Mouse (Mus musculus): ENCODE results near the gene Myo15b. TPM values are rescaled to one million over a fixed set of nuclear protein-coding genes. Genes with fewer than 3 reads are reported as not detected.
A peak's percentile ranks its signal among the peaks of the same experiment; 100 is the strongest.

The Myo15b gene
- polyA plus RNA-seq, 2 experiments: 0.29 to 0.42 TPM

DNA sequence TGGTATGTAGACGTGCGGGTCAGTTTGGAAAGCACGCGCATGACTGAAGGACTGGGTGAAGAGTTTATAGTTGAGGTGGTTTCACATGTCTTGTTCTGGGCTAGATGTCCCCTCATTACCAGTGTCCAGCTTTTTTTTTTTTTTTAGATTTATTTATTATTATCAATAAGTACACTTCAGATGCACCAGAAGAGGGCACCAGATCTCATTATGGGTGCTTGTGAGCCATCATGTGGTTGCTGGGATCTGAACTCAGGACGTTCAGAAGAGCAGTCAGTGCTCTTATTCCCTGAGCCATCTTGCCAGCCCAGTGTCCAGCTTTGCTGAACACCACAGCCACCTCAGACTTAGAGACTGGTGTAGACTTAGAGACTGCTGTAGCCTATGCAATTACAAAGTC, 40.9 kb upstream of the Myo15b start:
- Histone ChIP-seq H3K4me1 (replicated peaks; ENCODE audit: control insufficient read depth in 2 of 2, insufficient read depth in 2 of 2, low read length in 1 of 2) (peaks cover 10 to 12% of the 10 kb centered on the region in 2 experiments), H3K9ac (replicated peaks) (no peak overlapping the region), H3K27me3 (ENCODE audit: control insufficient read depth, insufficient read depth, low read length) (no peaks in the 10 kb centered on the region), H3K36me3 (replicated peaks; ENCODE audit: control insufficient read depth, insufficient read depth, low read depth) (no peaks in the 10 kb centered on the region; the same call in 1 of the 2 replicates), H3K27ac (no peak overlapping the region), H3K9me3 (ENCODE audit: control insufficient read depth, low read length) (no peaks in the 10 kb centered on the region), H3K4me3 (ENCODE audit: insufficient read depth in 1 of 2, low read depth in 2 of 2, low read length in 2 of 2) (no peak overlapping the region), H3K4me2 (ENCODE audit: low read depth) (no peak overlapping the region)
- ATAC-seq (ENCODE audit: insufficient read depth): no peak
- peak; percentile 52; the same call in 1 of the 2 replicates for TF ChIP-seq CTCF (IDR thresholded peaks at IDR 0.05; ENCODE audit: low read depth)
- no peak for TF ChIP-seq EP300 (IDR thresholded peaks at IDR 0.05; ENCODE audit: low read depth)
- WGBS (ENCODE audit: insufficient replicate concordance): 75% methylated on average over 5 of the region's 5 CpGs
- no peak for DNase-seq (ENCODE audit: low read depth in 3 of 3, low spot score in 3 of 3)

DNA sequence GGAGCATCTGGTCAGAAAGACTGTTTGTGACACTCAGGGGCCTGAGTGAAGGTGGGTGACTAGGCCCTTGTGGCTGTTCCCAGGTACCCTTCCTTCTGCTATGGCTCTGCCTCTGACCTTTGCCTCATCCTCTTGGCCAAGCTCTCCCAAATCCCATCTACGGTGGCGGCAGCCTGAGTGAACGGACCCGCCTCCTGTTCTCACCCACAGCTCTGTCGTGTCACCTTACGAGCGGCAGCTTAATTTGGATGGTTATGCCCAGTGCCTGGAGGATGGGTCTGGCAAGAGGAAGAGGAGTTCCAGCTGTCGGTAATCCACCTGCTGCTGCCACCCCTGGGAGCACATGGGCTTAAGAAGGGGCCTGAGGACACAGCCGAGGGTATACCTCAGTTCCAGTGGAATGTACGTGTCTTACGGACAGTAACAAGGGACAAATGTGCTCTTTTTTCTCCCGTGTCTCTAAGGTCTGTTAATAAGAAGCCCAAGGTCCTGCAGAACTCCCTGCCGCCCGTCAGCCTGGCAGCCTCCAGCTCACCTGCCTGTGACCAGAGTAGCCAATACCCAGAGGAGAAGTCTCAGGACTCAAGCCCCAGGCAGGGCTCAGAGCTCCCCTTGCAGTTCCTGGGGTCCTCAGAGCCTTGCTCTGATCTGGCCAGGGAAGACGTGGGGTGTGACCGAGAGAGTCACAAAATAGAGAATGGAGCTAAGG, 38.1 kb upstream of the Myo15b start:
- Histone ChIP-seq H3K9me3 (ENCODE audit: control insufficient read depth, low read length) (no peaks in the 10 kb centered on the region), H3K9ac (replicated peaks) (no peak overlapping the region), H3K4me2 (ENCODE audit: low read depth) (no peak overlapping the region), H3K27me3 (ENCODE audit: control insufficient read depth, insufficient read depth, low read length) (no peaks in the 10 kb centered on the region), H3K27ac (no peak overlapping the region), H3K4me3 (ENCODE audit: insufficient read depth in 1 of 2, low read depth in 2 of 2, low read length in 2 of 2) (no peak overlapping the region), H3K36me3 (replicated peaks; ENCODE audit: control insufficient read depth, insufficient read depth, low read depth) (no peaks in the 10 kb centered on the region; the same call in 1 of the 2 replicates), H3K4me1 (replicated peaks; ENCODE audit: control insufficient read depth in 2 of 2, insufficient read depth in 2 of 2, low read length in 1 of 2) (peaks cover 9 to 16% of the 10 kb centered on the region in 2 experiments)
- no peak for TF ChIP-seq EP300 (IDR thresholded peaks at IDR 0.05; ENCODE audit: low read depth)
- TF ChIP-seq CTCF (IDR thresholded peaks at IDR 0.05; ENCODE audit: low read depth): no peak
- no peak for DNase-seq (ENCODE audit: low read depth in 3 of 3, low spot score in 3 of 3)
- WGBS (ENCODE audit: insufficient replicate concordance): 82% methylated on average over 16 of the region's 16 CpGs
- ATAC-seq (ENCODE audit: insufficient read depth): no peak

DNA sequence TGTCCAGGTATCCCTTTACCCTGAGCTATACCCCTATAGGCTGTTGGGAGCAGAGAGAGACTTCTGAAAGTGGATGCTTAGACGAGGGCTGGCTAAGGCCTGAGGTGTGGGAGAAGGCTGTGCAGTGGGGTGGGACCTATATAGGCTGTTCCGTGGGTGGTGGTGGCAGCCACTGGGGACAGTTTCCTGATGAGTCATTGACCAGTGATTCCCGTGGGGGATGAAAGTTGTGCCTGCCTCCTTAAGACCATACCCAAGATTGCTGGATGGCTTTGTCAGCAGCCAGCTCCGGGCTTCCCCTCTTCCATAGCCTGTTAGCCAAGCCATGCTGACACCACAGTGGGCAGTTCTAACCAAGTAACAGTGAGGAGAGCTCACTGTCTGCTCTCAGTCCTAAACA, 37.2 kb upstream of the Myo15b start:
- no peak overlapping the region for H3K4me3 ChIP-seq (ENCODE audit: insufficient read depth in 1 of 2, low read depth in 2 of 2, low read length in 2 of 2)
- H3K4me2 ChIP-seq (ENCODE audit: low read depth): no peak overlapping the region
- no peaks in the 10 kb centered on the region for H3K27me3 ChIP-seq (ENCODE audit: control insufficient read depth, insufficient read depth, low read length)
- no peak overlapping the region for H3K27ac ChIP-seq
- no peaks in the 10 kb centered on the region; the same call in 1 of the 2 replicates for H3K36me3 ChIP-seq (replicated peaks; ENCODE audit: control insufficient read depth, insufficient read depth, low read depth)
- no peak overlapping the region for H3K9ac ChIP-seq (replicated peaks)
- WGBS (ENCODE audit: insufficient replicate concordance): 57% methylated on average over 4 of the region's 4 CpGs
- peaks cover 4 to 9% of the 10 kb centered on the region in 2 experiments; a peak in 3 of 4 replicates for H3K4me1 ChIP-seq (replicated peaks; ENCODE audit: control insufficient read depth in 2 of 2, insufficient read depth in 2 of 2, low read length in 1 of 2)
- H3K9me3 ChIP-seq (ENCODE audit: control insufficient read depth, low read length): no peaks in the 10 kb centered on the region
- DNase-seq (ENCODE audit: low read depth in 3 of 3, low spot score in 3 of 3) (no peak), ATAC-seq (ENCODE audit: insufficient read depth) (no peak)
- TF ChIP-seq EP300 (IDR thresholded peaks at IDR 0.05; ENCODE audit: low read depth) (no peak), CTCF (IDR thresholded peaks at IDR 0.05; ENCODE audit: low read depth) (no peak)

GRCm38 (mm10) chr11:115823774-115824740, 34.1 kb upstream of the Myo15b start, which contains the start of gene Llgl2:
TSS of gene Llgl2 (plus strand) at chr11:115824049.
- H3K9ac ChIP-seq (replicated peaks): peak within 1 kb of the TSS; percentile 78
- peak within 1 kb of the TSS; percentile 94 for H3K4me2 ChIP-seq (ENCODE audit: low read depth)
- no peaks in the 10 kb centered on the region for H3K9me3 ChIP-seq (ENCODE audit: control insufficient read depth, low read length)
- no peak within 1 kb of the TSS for H3K27ac ChIP-seq
- no peaks in the 10 kb centered on the region for H3K27me3 ChIP-seq (ENCODE audit: control insufficient read depth, insufficient read depth, low read length)
- no peaks in the 10 kb centered on the region; the same call in 1 of the 2 replicates for H3K36me3 ChIP-seq (replicated peaks; ENCODE audit: control insufficient read depth, insufficient read depth, low read depth)
- DNase-seq (ENCODE audit: low read depth in 3 of 3, low spot score in 3 of 3): peak; percentile 84 to 89 (median 86)
- WGBS (ENCODE audit: insufficient replicate concordance): under 1% methylated on average over 86 of the region's 87 CpGs
- peak within 1 kb of the TSS; percentile 59 to 80 for H3K4me3 ChIP-seq (ENCODE audit: insufficient read depth in 1 of 2, low read depth in 2 of 2, low read length in 2 of 2)
- TF ChIP-seq EP300 (IDR thresholded peaks at IDR 0.05; ENCODE audit: low read depth): no peak
- no peak for TF ChIP-seq CTCF (IDR thresholded peaks at IDR 0.05; ENCODE audit: low read depth)
- peaks cover 4 to 12% of the 10 kb centered on the region in 2 experiments; a peak in 3 of 4 replicates for H3K4me1 ChIP-seq (replicated peaks; ENCODE audit: control insufficient read depth in 2 of 2, insufficient read depth in 2 of 2, low read length in 1 of 2)
- peak; percentile 96 for ATAC-seq (ENCODE audit: insufficient read depth)

All from liver, embryonic 14.5 days (tissue).